Mouse (Mus musculus) heart, embryonic 16.5 days (tissue): ENCODE results near the gene Sh2b2. TPM values are rescaled to one million over a fixed set of nuclear protein-coding genes. Genes with fewer than 3 reads are reported as not detected.

Source experiments
- ATAC-seq: fragments of 200-750 bp; cut with Nextera tagmentation; replicated peaks from 2 replicates; pipeline ENCODE4 v1.8.0; 2017; ENCODE audit warnings: moderate number of reproducible peaks; ENCODE audit not compliant: insufficient read depth, low FRiP score; ENCODE audit errors: extremely low read depth
- H3K27ac ChIP-seq: fragments of 300-500 bp; sonication (generic); 2 replicates; pipeline ENCODE4 v1.5.1; 2014; ENCODE audit warnings: mild to moderate bottlenecking, low read length, control low read depth, moderate library complexity
- H3K27me3 ChIP-seq: fragments of 300-500 bp; sonication (generic); 2 replicates; pipeline ENCODE4 v1.6.1; 2014; ENCODE audit warnings: low read length, mixed read lengths; ENCODE audit not compliant: control insufficient read depth, insufficient read depth
- H3K36me3 ChIP-seq: fragments of 300-500 bp; sonication (generic); 2 replicates; pipeline ENCODE4 v1.6.1; 2014; ENCODE audit not compliant: control insufficient read depth, insufficient read depth
- H3K4me1 ChIP-seq: fragments of 300-500 bp; sonication (generic); 2 replicates; pipeline ENCODE4 v1.6.1; 2014; ENCODE audit warnings: low read length, mixed read lengths; ENCODE audit not compliant: control insufficient read depth, insufficient read depth
- H3K4me2 ChIP-seq: fragments of 300-500 bp; sonication (generic); 2 replicates; pipeline ENCODE4 v1.6.1; 2014; ENCODE audit warnings: low read depth, mild to moderate bottlenecking, control low read depth, low read length
- H3K4me3 ChIP-seq: fragments of 300-500 bp; sonication (generic); 2 replicates; pipeline ENCODE4 v1.5.1; 2014; ENCODE audit warnings: mild to moderate bottlenecking, control low read depth, low read length
- H3K9ac ChIP-seq: fragments of 300-500 bp; sonication (generic); 2 replicates; pipeline ENCODE4 v1.6.1; 2014; ENCODE audit warnings: low read length, control low read depth
- H3K9me3 ChIP-seq: fragments of 300-500 bp; sonication (generic); replicated peaks from 2 replicates; pipeline ENCODE4 v1.6.1; 2016; ENCODE audit warnings: low read length; ENCODE audit not compliant: control insufficient read depth
- WGBS: fragments of 180-500 bp; shearing (Covaris S2); extraction: QIAGEN DNeasy Blood & Tissue Kit; methylation state at CpG from one replicate; pipeline ENCODE4 v1.1.7; 2014; 5-methylcytosine and 5-hydroxymethylcytosine counted together
- polyA plus RNA-seq: library from polyadenylated mRNA; unstranded; fragments of >200 nt; fragmentation: Nextera tagmentation; extraction: Ambion mirVana; gene quantifications from 2 replicates; pipeline ENCODE4 v1.2.1, GENCODE M21; 2015

Sh2b2 gene
- polyA plus RNA-seq, 1 experiment from 2014 or later, result 1.7 TPM

DNA sequence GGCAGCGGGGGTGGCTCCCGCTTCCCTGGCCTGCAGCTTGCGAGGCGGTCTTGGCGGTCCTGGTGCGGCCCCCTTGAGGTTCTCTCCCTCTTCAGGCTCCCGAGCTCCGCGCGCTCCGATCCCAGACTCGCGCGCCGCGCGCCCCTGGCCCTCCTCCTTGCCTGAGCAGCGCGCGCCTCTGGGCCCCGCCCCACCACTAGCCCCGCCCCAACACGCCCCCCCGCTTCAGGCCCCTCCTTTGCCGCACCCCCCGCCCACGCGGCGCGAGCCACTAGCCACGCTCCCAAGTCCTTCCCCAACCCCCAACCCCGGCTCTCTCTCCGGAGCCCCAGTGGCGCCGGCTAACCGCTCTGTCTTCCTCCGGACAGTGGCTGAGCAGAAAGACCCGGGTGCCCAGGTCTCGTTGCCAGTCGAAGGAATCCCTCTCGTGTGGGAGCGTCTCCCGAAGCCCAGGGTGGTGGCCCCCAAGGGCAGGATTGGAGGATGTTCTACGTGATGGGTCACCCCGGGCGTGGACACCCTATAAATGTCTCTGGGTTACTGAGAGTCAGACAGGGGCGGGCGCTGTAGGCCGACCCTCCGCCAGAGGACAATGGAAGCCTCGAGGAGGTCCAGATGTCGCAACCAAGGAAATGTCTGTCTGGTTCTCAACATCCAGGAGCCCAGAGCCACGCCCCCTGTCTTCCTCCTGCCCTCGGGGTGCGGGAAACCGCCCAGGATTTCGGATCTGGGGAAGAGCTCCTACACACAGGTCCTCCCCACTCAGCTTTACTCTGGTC is 1.4 kb downstream of the Sh2b2 start:
- Histone ChIP-seq H3K9ac (peak overlapping the region; percentile 77), H3K4me2 (peak overlapping the region; percentile 99), H3K27ac (peak overlapping the region; percentile 73), H3K9me3 (no peaks in the 10 kb centered on the region), H3K4me1 (peaks cover 9% of the 10 kb centered on the region), H3K4me3 (peak overlapping the region; percentile 83), H3K27me3 (peaks cover 14% of the 10 kb centered on the region), H3K36me3 (peaks cover under 1% of the 10 kb centered on the region; the same call in 1 of the 2 replicates)
- 2% methylated on average over 52 of the region's 57 CpGs for WGBS
- peak; percentile 81 for ATAC-seq

DNA sequence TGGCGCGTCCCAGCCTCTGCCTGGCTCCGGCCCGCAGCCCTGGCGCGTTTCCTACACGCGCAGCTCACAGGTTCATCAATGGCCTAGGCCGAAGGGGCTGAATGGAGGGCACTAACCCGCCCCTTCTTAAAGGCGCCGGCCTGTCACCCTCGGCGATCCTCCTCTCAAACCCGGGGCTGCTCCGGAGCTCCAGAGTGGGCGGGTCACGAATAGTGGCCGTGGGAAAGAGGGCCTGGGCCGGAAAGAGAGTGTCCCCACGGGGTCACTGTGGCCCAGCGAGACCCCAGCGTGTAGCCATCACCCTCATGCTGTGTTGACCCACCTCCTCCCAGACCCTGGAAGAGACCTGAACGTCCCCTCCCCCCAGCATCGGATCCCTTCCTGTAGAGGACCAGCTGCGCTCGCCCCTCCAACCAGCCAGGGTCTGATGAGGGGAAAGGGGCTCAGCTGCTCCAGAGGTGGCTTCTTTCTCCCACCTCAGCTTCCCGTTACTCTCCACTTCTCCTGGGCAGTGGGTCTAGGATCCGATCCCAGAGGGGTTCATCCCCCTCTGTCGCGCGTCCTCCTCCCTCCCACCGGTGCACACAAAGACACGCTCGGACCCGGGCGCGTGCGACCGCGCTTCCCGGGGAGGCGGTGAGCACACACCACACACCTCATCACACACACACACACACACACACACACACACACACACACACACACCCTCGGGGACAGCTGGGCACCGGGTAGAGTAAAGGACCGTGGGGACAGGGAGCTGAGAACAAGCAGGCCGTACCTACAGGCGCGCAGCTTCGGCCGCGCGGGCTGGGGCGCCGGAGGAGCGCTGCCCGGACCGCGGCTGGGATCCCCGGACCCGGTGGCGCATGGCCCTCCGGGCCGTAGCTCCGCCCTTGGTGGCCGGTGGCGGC is 2.2 kb downstream of the Sh2b2 start:
- Histone ChIP-seq H3K27ac (no peak overlapping the region), H3K4me2 (peak overlapping the region; percentile 99), H3K36me3 (no peaks in the 10 kb centered on the region), H3K27me3 (peaks cover 14% of the 10 kb centered on the region), H3K9ac (peak overlapping the region; percentile 77), H3K4me3 (peak overlapping the region; percentile 83), H3K9me3 (no peaks in the 10 kb centered on the region), H3K4me1 (peaks cover 9% of the 10 kb centered on the region)
- peak; percentile 18; the same call in 1 of the 2 replicates for ATAC-seq
- 1% methylated on average over 66 of the region's 67 CpGs for WGBS

DNA sequence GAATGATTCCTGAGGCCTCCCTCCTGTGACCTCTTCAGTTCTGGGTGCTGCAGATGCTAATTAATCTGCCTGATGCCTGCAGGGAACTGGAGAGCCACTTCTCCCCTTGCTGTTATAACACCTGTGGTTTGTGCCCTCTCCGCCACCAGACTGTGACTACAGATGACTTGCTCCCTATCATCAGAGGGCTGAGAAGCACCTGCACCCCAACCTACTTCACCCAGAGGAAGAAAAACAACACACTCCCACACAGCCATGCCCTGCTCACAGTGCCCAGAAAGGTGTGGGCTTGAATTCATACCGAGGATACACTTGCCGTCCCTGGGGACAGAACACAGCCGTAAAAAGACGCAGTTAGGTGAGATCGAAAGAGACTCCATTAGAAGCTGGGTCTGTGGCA is 5.2 kb downstream of the Sh2b2 start:
- Histone ChIP-seq H3K9ac (no peak overlapping the region), H3K4me1 (peaks cover 9% of the 10 kb centered on the region), H3K27ac (no peak overlapping the region), H3K4me2 (no peak overlapping the region), H3K27me3 (peaks cover 37% of the 10 kb centered on the region), H3K4me3 (no peak overlapping the region), H3K9me3 (no peaks in the 10 kb centered on the region), H3K36me3 (no peaks in the 10 kb centered on the region)
- no peak for ATAC-seq
- WGBS, result 75% methylated on average over 6 of the region's 6 CpGs

DNA sequence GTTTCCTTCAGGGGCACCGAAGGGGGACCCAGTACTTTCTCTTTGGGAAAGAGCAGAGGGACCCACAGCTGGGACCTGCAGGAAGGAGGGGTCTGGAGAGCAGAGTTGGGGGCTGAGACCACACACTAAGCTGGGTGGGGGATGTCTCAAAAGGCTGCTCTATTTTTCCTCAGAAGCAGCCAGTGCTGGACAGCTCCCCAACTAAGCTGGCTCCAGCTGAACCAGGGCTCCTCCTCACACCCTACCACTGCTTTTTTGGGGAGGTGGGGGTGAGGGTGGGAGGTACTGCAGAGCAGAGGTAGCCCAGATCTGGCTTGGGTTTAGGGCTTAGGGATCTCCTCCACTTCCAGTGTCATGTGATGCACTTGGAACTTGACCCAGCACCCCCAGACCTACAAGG is 6.0 kb downstream of the Sh2b2 start:
- peaks cover 39% of the 10 kb centered on the region for H3K27me3 ChIP-seq
- no peak overlapping the region for H3K27ac ChIP-seq
- no peak overlapping the region for H3K9ac ChIP-seq
- H3K36me3 ChIP-seq, result no peaks in the 10 kb centered on the region
- no peak for ATAC-seq
- H3K4me1 ChIP-seq, result peaks cover 9% of the 10 kb centered on the region
- 48% methylated on average over 1 of the region's 1 CpGs for WGBS
- no peaks in the 10 kb centered on the region for H3K9me3 ChIP-seq
- H3K4me2 ChIP-seq, result no peak overlapping the region
- no peak overlapping the region for H3K4me3 ChIP-seq

DNA sequence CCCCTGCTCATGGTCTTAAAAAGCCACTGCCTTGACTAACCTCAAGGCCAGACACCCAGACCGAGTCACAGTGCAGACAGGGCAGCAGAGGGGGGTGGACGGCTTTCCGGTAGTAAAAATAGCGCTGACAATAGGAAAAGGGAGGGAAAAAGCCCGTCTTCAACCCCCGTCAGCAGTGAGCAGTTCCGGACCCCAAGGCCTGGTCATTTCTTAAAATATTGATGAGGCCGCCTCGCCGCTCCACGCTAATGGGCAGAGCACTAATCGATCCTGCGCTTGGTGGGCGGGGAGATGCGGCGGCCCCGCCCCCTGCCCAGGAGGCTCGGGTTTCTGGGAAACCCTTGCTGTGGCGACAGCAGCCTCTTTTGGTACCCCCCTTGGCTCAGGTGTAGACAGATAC is 8.7 kb downstream of the Sh2b2 start:
- 4% methylated on average over 19 of the region's 19 CpGs for WGBS
- H3K27ac ChIP-seq, result no peak overlapping the region
- no peak overlapping the region for H3K9ac ChIP-seq
- no peaks in the 10 kb centered on the region for H3K9me3 ChIP-seq
- peak overlapping the region; percentile 25 for H3K4me3 ChIP-seq
- no peak for ATAC-seq
- no peaks in the 10 kb centered on the region; the same call in 1 of the 2 replicates for H3K4me1 ChIP-seq
- H3K4me2 ChIP-seq, result peak overlapping the region; percentile 53
- H3K36me3 ChIP-seq, result no peaks in the 10 kb centered on the region
- peaks cover 44% of the 10 kb centered on the region for H3K27me3 ChIP-seq

DNA sequence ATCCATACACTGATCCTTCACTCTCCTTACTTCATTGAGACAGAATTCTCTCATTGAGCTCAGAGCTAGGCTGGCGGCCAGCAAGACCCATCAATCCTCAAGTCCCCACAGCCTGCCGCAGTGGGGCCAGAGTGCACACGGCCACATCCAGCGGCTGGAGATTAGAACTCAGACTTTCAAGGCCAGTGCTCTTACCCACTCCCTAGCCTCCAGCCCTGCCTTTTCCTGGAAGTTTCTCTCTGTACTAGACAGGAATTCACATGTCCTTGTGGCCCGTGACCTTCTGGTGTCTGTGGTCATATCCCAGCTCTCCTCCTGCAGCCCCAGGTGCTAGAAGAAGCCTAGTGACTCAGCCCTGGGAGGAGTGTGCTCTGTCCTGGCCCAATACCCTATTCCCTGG is 9.7 kb downstream of the Sh2b2 start:
- no peak for ATAC-seq
- peaks cover 41% of the 10 kb centered on the region for H3K27me3 ChIP-seq

DNA sequence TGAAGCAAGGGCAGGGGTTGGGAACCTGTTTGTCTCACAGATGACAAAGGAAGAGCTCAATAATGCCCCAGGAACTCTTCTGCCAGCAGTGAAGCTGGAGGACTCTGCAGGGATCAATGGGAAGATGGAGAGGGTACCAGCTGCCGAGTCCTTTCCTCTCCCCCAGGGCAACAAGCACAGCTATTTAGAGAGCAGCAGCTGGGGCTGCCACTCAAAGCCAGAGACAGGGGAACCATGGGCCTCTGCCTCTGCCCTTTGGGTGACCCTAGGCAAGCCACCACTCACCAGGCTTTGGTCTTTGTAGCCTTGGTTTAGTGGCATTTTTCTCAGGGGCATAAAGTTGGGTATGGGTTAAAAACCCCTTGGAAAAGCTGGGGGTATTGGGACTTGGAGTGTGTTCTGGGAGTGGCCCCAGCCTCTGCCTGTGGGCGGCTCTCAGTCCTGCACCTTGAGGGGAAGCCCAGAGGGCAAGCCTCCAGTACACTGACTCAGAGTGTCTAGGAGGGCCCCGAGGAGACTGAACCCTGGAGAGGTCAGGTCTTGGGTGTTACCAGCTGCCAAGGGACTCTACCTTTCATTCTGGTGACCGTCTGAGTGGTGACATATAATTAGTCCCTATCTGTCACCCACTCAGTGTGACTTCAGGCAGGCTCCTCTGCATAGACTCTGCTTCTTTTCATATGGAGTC is 15.9 kb downstream of the Sh2b2 start:
- Histone ChIP-seq H3K36me3 (no peaks in the 10 kb centered on the region), H3K4me3 (no peak overlapping the region), H3K9me3 (no peaks in the 10 kb centered on the region), H3K27ac (no peak overlapping the region), H3K4me2 (no peak overlapping the region), H3K27me3 (peaks cover 20% of the 10 kb centered on the region), H3K9ac (no peak overlapping the region), H3K4me1 (no peaks in the 10 kb centered on the region)
- 58% methylated on average over 4 of the region's 4 CpGs for WGBS
- ATAC-seq, result no peak

More for the DNA sequence above, 9.7 kb downstream of the Sh2b2 start:
- Histone ChIP-seq H3K4me3 (no peak overlapping the region), H3K4me2 (no peak overlapping the region), H3K36me3 (no peaks in the 10 kb centered on the region), H3K9ac (no peak overlapping the region), H3K4me1 (no peaks in the 10 kb centered on the region; the same call in 1 of the 2 replicates), H3K9me3 (no peaks in the 10 kb centered on the region), H3K27ac (no peak overlapping the region)
- 58% methylated on average over 5 of the region's 5 CpGs for WGBS

DNA sequence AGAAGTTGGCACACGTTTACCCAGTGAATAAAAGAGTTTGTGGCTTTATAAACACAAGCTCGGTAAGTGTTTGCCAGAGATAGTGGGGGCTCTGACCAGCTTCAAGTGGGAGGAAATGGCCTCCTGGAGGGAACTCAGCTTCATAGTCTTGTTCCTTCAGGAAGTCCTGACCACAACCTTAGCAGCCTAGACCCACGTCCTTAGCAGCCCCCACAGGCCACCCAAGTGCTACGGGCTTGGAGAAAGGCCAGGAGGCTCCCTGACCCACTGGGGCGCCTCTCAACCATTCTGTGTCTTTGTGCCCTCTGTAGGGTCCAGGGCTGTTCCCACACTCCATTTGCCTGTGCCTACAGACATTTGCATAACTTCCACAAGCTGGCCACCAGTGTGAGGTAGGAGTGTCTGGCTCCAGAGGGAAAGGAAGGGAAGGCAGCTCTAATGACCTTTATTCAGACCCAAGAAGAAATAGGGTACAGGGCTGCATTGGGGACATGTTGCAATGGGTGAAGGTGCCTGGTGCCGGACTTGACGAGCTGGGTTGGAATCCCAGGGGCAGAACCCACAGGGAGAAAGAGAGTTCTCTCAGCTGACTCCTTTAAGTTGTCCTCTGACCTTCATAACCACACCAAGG is 20.0 kb downstream of the Sh2b2 start:
- no peak for ATAC-seq
- H3K27me3 ChIP-seq, result peaks cover 3% of the 10 kb centered on the region
- H3K9ac ChIP-seq, result no peak overlapping the region
- no peak overlapping the region for H3K27ac ChIP-seq
- no peaks in the 10 kb centered on the region for H3K9me3 ChIP-seq
- H3K4me3 ChIP-seq, result no peak overlapping the region
- no peaks in the 10 kb centered on the region for H3K4me1 ChIP-seq
- no peak overlapping the region for H3K4me2 ChIP-seq
- H3K36me3 ChIP-seq, result peaks cover 3% of the 10 kb centered on the region; the same call in 1 of the 2 replicates
- WGBS, result 61% methylated on average over 7 of the region's 7 CpGs
